Mouse (Mus musculus) urinary bladder, postnatal 36 days (tissue): Measurements from ENCODE around the gene Fam129c.
A peak's percentile ranks its signal among the peaks of the same experiment; 100 is the strongest.

Experiments used
- DNase-seq, 2 experiments: peaks; one replicate each; pipeline ENCODE4 v3.0.0; 2022; ENCODE audit warnings: low spot score in 2 of 2, mixed read lengths in 1 of 2

Gene Fam129c

GRCm38 (mm10) chr8:71574426-71574825 lies 23.0 kb upstream of the Fam129c start:
- DNase-seq, result no peak

GRCm38 (mm10) chr8:71575020-71575419 lies 22.4 kb upstream of the Fam129c start:
- DNase-seq, result no peak

- DNase-seq, result no peak
Measured at GRCm38 (mm10) chr8:71577856-71578387, 19.5 kb upstream of the Fam129c start.

- no peak for DNase-seq
Measured at GRCm38 (mm10) chr8:71579009-71579408, 18.4 kb upstream of the Fam129c start.

GRCm38 (mm10) chr8:71579476-71579875 lies 18.0 kb upstream of the Fam129c start:
- no peak for DNase-seq

GRCm38 (mm10) chr8:71580201-71580600 lies 17.2 kb upstream of the Fam129c start:
- no peak for DNase-seq

GRCm38 (mm10) chr8:71586891-71587290 lies 10.6 kb upstream of the Fam129c start:
- no peak for DNase-seq

GRCm38 (mm10) chr8:71588762-71589161 lies 8.7 kb upstream of the Fam129c start:
- DNase-seq, result no peak

- no peak for DNase-seq
Measured at GRCm38 (mm10) chr8:71591017-71591416, 6.4 kb upstream of the Fam129c start.

GRCm38 (mm10) chr8:71591471-71592373 lies 5.7 kb upstream of the Fam129c start, which contains the start of gene Pgls:
Gene Pgls, plus strand, starts transcription at chr8:71592176.
- peak; percentile 88 to 94 for DNase-seq

- DNase-seq, result peak in 1 of 2 experiments; percentile 76
Measured at GRCm38 (mm10) chr8:71592374-71593170, 4.9 kb upstream of the Fam129c start.

- DNase-seq, result no peak
Measured at GRCm38 (mm10) chr8:71593556-71594323, 3.7 kb upstream of the Fam129c start.

GRCm38 (mm10) chr8:71594324-71594722 lies 3.1 kb upstream of the Fam129c start:
- DNase-seq, result no peak

- peak; percentile 82 to 87 for DNase-seq
Measured at GRCm38 (mm10) chr8:71595862-71596261, 1.6 kb upstream of the Fam129c start.

- no peak for DNase-seq
Measured at GRCm38 (mm10) chr8:71596384-71596783, 1.1 kb upstream of the Fam129c start.

- no peak for DNase-seq
Measured at GRCm38 (mm10) chr8:71596798-71597197, 650 bp upstream of the Fam129c start.

- no peak for DNase-seq
Measured at GRCm38 (mm10) chr8:71598375-71598774, 927 bp downstream of the Fam129c start.

- DNase-seq, result no peak
Measured at GRCm38 (mm10) chr8:71598841-71599240, 1.4 kb downstream of the Fam129c start.

- no peak for DNase-seq
Measured at GRCm38 (mm10) chr8:71601939-71602665, 4.7 kb downstream of the Fam129c start.

- peak; percentile 75 to 86 for DNase-seq
Measured at GRCm38 (mm10) chr8:71602666-71603334, 5.4 kb downstream of the Fam129c start.
